Comparison of ENCODE assay signal across 26 mouse cellular contexts in the genomic region with DNA sequence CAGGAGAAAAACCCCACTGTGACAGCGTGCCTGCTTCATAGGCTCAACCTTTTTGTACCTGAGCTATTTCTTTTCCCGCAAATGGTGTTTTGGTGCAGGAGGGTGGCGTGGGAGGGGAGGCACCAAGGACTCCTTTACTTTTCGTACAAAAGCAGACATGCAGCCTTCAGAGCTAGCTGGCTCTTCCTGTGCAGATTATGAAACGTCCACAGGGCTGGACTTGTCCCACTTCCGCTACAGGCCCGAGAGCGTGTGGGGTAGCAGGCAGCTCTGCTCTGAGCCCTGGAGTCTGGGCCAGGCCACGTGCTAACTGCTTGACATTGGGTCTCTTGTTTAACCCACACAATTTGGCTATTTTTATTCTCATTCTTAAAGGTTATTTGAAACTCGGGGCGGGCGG. TPM values are rescaled to one million over a fixed set of nuclear protein-coding genes. Genes with fewer than 3 reads are reported as not detected.
DNase-seq lines count a peak whose midpoint lies in the region; ATAC-seq lines count a peak whose summit lies in the region.
"Had no signal": no experiment of that assay in that cellular context is flagged by ENCODE, and none has a peak within 500 bp of the region (broad histone marks: within the 10 kb centered on the region; RNA-seq: fewer than 3 reads in every experiment).

No protein-coding gene starts in this region.

- WGBS in forebrain, embryonic 11.5 days: 84% methylated on average over 12 of the region's 12 CpGs

- DNase-seq in adrenal gland, postnatal 14 days: peak; percentile 45
- no peak for DNase-seq in adrenal gland, postnatal 10 days
- peak; percentile 41 for DNase-seq in layer of hippocampus, adult 11-12 months (ENCODE audit: low spot score)
- no peak for DNase-seq in layer of hippocampus, adult 8-10 months (ENCODE audit: low spot score in 2 of 2)
- peak; percentile 22 to 51 for DNase-seq in lung, postnatal 4 days
- no peak for DNase-seq in lung, adult 18-20 months
- DNase-seq in forebrain, embryonic 11.5 days (ENCODE audit: low spot score): no peak
- DNase-seq: cerebellum, adult 18-20 months; cerebellum, postnatal 14 days; gastrocnemius, adult 2 months; liver; midbrain, embryonic 14.5 days; retina, postnatal 1 day; thymus, adult 18-20 months; thymus, postnatal 36 days had no signal

- ATAC-seq in granulocyte monocyte progenitor cell, adult 5-6 weeks (replicated peaks; ENCODE audit: poor library complexity, severe bottlenecking): peak; percentile 56
- no peak for ATAC-seq in forebrain, embryonic 11.5 days (replicated peaks; ENCODE audit: low FRiP score)
- ATAC-seq: hindbrain, embryonic 16.5 days; intestine, embryonic 15.5 days had no signal

- H3K4me3 ChIP-seq in forebrain, embryonic 11.5 days (ENCODE audit: low read depth, low read length): no peak overlapping the region
- H3K4me3 ChIP-seq: forebrain, embryonic 10.5 days; gastrocnemius, adult 2 months; heart, embryonic 10.5 days; intestine, embryonic 15.5 days; limb, embryonic 10.5 days; liver, embryonic 15.5 days; myocyte; neural tube, embryonic 13.5 days had no signal

- H3K9ac ChIP-seq in forebrain, embryonic 11.5 days (ENCODE audit: low read length): no peak overlapping the region
- H3K9ac ChIP-seq: intestine, embryonic 15.5 days; liver, embryonic 15.5 days; neural tube, embryonic 13.5 days had no signal

- H3K4me2 ChIP-seq in forebrain, embryonic 11.5 days (ENCODE audit: low read depth, low read length, severe bottlenecking): no peak overlapping the region
- H3K4me2 ChIP-seq: intestine, embryonic 15.5 days; liver, embryonic 15.5 days; neural tube, embryonic 13.5 days had no signal

- peaks cover 7% of the 10 kb centered on the region; the same call in 1 of the 2 replicates for H3K4me1 ChIP-seq in forebrain, embryonic 11.5 days (replicated peaks; ENCODE audit: control insufficient read depth, insufficient read depth, low read length)

- H3K27ac ChIP-seq in forebrain, embryonic 11.5 days (ENCODE audit: low read depth, low read length): no peak overlapping the region
- H3K27ac ChIP-seq: forebrain, embryonic 10.5 days; gastrocnemius, adult 2 months; heart, embryonic 10.5 days; intestine, embryonic 15.5 days; limb, embryonic 10.5 days; liver, embryonic 15.5 days; neural tube, embryonic 13.5 days had no signal

- H3K36me3 ChIP-seq in forebrain, embryonic 11.5 days (ENCODE audit: control insufficient read depth, insufficient read depth, low read length): no peaks in the 10 kb centered on the region
- H3K36me3 ChIP-seq: intestine, embryonic 15.5 days; limb, embryonic 10.5 days; liver, embryonic 15.5 days had no signal

- no peaks in the 10 kb centered on the region for H3K9me3 ChIP-seq in forebrain, embryonic 11.5 days (ENCODE audit: control insufficient read depth, low read length)
- H3K9me3 ChIP-seq: forebrain, embryonic 10.5 days; heart, embryonic 10.5 days; intestine, embryonic 15.5 days; limb, embryonic 10.5 days; liver, embryonic 15.5 days; neural tube, embryonic 13.5 days had no signal

- H3K27me3 ChIP-seq in forebrain, embryonic 11.5 days (ENCODE audit: control insufficient read depth, insufficient read depth, low read length): peaks cover 21% of the 10 kb centered on the region

RNA-seq across cellular contexts. Expression of a gene that starts 4.7 kb away (rescaled TPM):
- total RNA-seq in adrenal gland, postnatal 14 days (2021): 0.41 and 0.44 TPM in 2 replicates
- total RNA-seq in adrenal gland, postnatal 10 days (2021): 1 to 10 TPM in 1 of 2 experiments, under 1 TPM in 1; 0.78 to 1.3 TPM
- total RNA-seq in layer of hippocampus, adult 8-10 months (2022): 10 to 100 TPM; 41.3 to 51.6 (median 41.8) TPM
- total RNA-seq in granulocyte monocyte progenitor cell, adult 5-6 weeks (2014; fragmentation: Nextera tagmentation): 1.3 TPM in 1 of 2 replicates, not detected in the other
- total RNA-seq in granulocyte monocyte progenitor cell, adult 5-6 weeks (2017): not detected in 2 replicates
- polyA plus RNA-seq in forebrain, embryonic 11.5 days (2014; fragmentation: Nextera tagmentation; extraction: Ambion mirVana): 1.2 and 1.5 TPM in 2 replicates
- total RNA-seq: gastrocnemius, adult 2 months; hematopoietic stem cell, adult 5-6 weeks; megakaryocyte-erythroid progenitor cell, adult 5-6 weeks had no signal
- polyA plus RNA-seq: liver, embryonic 15.5 days had no signal

RNA-seq across cellular contexts. Expression of a gene that starts 19.1 kb away (rescaled TPM):
- total RNA-seq in adrenal gland, postnatal 14 days (2021): 44.1 and 44.2 TPM in 2 replicates
- 10 to 100 TPM; 42.0 to 52.6 TPM for total RNA-seq in adrenal gland, postnatal 10 days (2021)
- 10 to 100 TPM; 38.3 to 60.4 (median 48.0) TPM for total RNA-seq in layer of hippocampus, adult 8-10 months (2022)
- 19.4 and 37.8 TPM in 2 replicates for total RNA-seq in granulocyte monocyte progenitor cell, adult 5-6 weeks (2014; fragmentation: Nextera tagmentation)
- total RNA-seq in granulocyte monocyte progenitor cell, adult 5-6 weeks (2017): 3.5 and 15.6 TPM in 2 replicates
- 62.6 and 63.4 TPM in 2 replicates for polyA plus RNA-seq in forebrain, embryonic 11.5 days (2014; fragmentation: Nextera tagmentation; extraction: Ambion mirVana)

RNA-seq across cellular contexts. Expression of a gene that starts 26.3 kb away (rescaled TPM):
- total RNA-seq in adrenal gland, postnatal 14 days (2021): 10.1 and 11.5 TPM in 2 replicates
- total RNA-seq in adrenal gland, postnatal 10 days (2021): 10 to 100 TPM in 1 of 2 experiments, 1 to 10 TPM in 1; 8.2 to 14.2 TPM
- total RNA-seq in layer of hippocampus, adult 8-10 months (2022): 10 to 100 TPM in 2 of 4 experiments, 1 to 10 TPM in 2; 9.8 to 12.0 (median 10.0) TPM
- total RNA-seq in granulocyte monocyte progenitor cell, adult 5-6 weeks (2014; fragmentation: Nextera tagmentation): 2.1 and 4.1 TPM in 2 replicates
- total RNA-seq in granulocyte monocyte progenitor cell, adult 5-6 weeks (2017): 0.95 and 1.0 TPM in 2 replicates
- polyA plus RNA-seq in forebrain, embryonic 11.5 days (2014; fragmentation: Nextera tagmentation; extraction: Ambion mirVana): 7.3 and 8.3 TPM in 2 replicates

RNA-seq across cellular contexts. Expression of a gene that starts 48.6 kb away (rescaled TPM):
- 3.7 and 4.8 TPM in 2 replicates for total RNA-seq in adrenal gland, postnatal 14 days (2021)
- total RNA-seq in adrenal gland, postnatal 10 days (2021): 1 to 10 TPM; 3.4 to 3.8 TPM
- total RNA-seq in layer of hippocampus, adult 8-10 months (2022): 10 to 100 TPM; 55.1 to 62.2 (median 58.1) TPM
- total RNA-seq in granulocyte monocyte progenitor cell, adult 5-6 weeks (2014; fragmentation: Nextera tagmentation): 1.8 and 3.5 TPM in 2 replicates
- total RNA-seq in granulocyte monocyte progenitor cell, adult 5-6 weeks (2017): not detected in 2 replicates
- 2.3 and 3.8 TPM in 2 replicates for polyA plus RNA-seq in forebrain, embryonic 11.5 days (2014; fragmentation: Nextera tagmentation; extraction: Ambion mirVana)
- total RNA-seq: hematopoietic stem cell, adult 5-6 weeks had no signal
- polyA plus RNA-seq: liver, embryonic 15.5 days had no signal

RNA-seq across cellular contexts. Expression of a gene that starts 54.0 kb away (rescaled TPM):
- 135 and 137 TPM in 2 replicates for total RNA-seq in adrenal gland, postnatal 14 days (2021)
- total RNA-seq in adrenal gland, postnatal 10 days (2021): 100 to 1,000 TPM; 105 to 121 TPM
- total RNA-seq in layer of hippocampus, adult 8-10 months (2022): 10 to 100 TPM; 78.5 to 96.9 (median 84.1) TPM
- total RNA-seq in granulocyte monocyte progenitor cell, adult 5-6 weeks (2014; fragmentation: Nextera tagmentation): 62.8 and 72.2 TPM in 2 replicates
- 40.9 and 60.4 TPM in 2 replicates for total RNA-seq in granulocyte monocyte progenitor cell, adult 5-6 weeks (2017)
- polyA plus RNA-seq in forebrain, embryonic 11.5 days (2014; fragmentation: Nextera tagmentation; extraction: Ambion mirVana): 57.8 and 75.5 TPM in 2 replicates

Comparison
In these comparisons a context has a peak if more than half of its experiments do, and no peak if none do; other contexts are left out.
1. DNase-seq: peak in adrenal gland, postnatal 14 days (single experiment), layer of hippocampus, adult 11-12 months (single experiment) and lung, postnatal 4 days (2 of 2); none in adrenal gland, postnatal 10 days (single experiment), layer of hippocampus, adult 8-10 months (0 of 2), lung, adult 18-20 months (0 of 2) and forebrain, embryonic 11.5 days (single experiment).
2. RNA of a gene that starts 4.7 kb away (total RNA-seq): 41.3 to 51.6 TPM in layer of hippocampus, adult 8-10 months; 0.78 to 1.3 TPM in adrenal gland, postnatal 10 days, 1.3 TPM in granulocyte monocyte progenitor cell, adult 5-6 weeks and 0.41 to 0.44 TPM in adrenal gland, postnatal 14 days; every median in the first group is over 10 times any median in the second.